Mouse (Mus musculus): ENCODE measurements around the gene Pop5.

- TF ChIP-seq CTCF (IDR thresholded peaks at IDR 0.05; ENCODE audit: extremely low read depth, insufficient read depth, insufficient read length, insufficient replicate concordance): no peak
- TF ChIP-seq POLR2A (IDR thresholded peaks at IDR 0.05; ENCODE audit: low read depth, low read length): no peak
These were observed 36.5 kb downstream of the Pop5 start for GRCm38 (mm10) chr5:115271931-115272811.
